Mouse (Mus musculus): Measurements from ENCODE around the gene Gucy2c.

- TF ChIP-seq FLI1 (IDR thresholded peaks at IDR 0.05; ENCODE audit: low read length) (no peak), GATA1 (IDR thresholded peaks at IDR 0.05; ENCODE audit: borderline replicate concordance, low read length) (no peak)
Observed at GRCm38 (mm10) chr6:136653331-136653730, 128.2 kb downstream of the Gucy2c start.

All from megakaryocyte, embryonic 14.5 days (primary cell).